Mouse (Mus musculus): ENCODE results near the gene Gm17455. TPM values are rescaled to one million over a fixed set of nuclear protein-coding genes. Genes with fewer than 3 reads are reported as not detected.

The Gm17455 gene
- polyA plus RNA-seq (2015; fragmentation: Nextera tagmentation; extraction: Ambion mirVana), result 0.20 and 0.32 TPM in 2 replicates

GRCm38 (mm10) chr10:60399449-60399848, at the start of gene Gm17455:
TSS of gene Gm17455 (plus strand) at chr10:60399726.
- peaks cover 13% of the 10 kb centered on the region; the same call in 1 of the 2 replicates for H3K27me3 ChIP-seq
- H3K9me3 ChIP-seq (replicated peaks), result no peaks in the 10 kb centered on the region
- no peak within 1 kb of the TSS for H3K4me2 ChIP-seq
- H3K9ac ChIP-seq, result no peak within 1 kb of the TSS
- H3K27ac ChIP-seq, result no peak within 1 kb of the TSS
- WGBS, result 66% methylated on average over 7 of the region's 7 CpGs
- H3K36me3 ChIP-seq, result no peaks in the 10 kb centered on the region
- H3K4me3 ChIP-seq, result no peak within 1 kb of the TSS
- no peak for ATAC-seq (replicated peaks; ENCODE audit: insufficient number of reproducible peaks, insufficient read depth, low FRiP score, low read depth)
- H3K4me1 ChIP-seq (replicated peaks), result 0 out of 2 replicates have a peak, but pooled peaks cover 4% of the 10 kb centered on the region

GRCm38 (mm10) chr10:60350077-60350804, 49.3 kb upstream of the Gm17455 start:
- Histone ChIP-seq H3K9ac (no peak overlapping the region), H3K27ac (peak overlapping the region; percentile 77), H3K36me3 (no peaks in the 10 kb centered on the region), H3K4me1 (replicated peaks) (peaks cover 51% of the 10 kb centered on the region), H3K4me2 (peak overlapping the region; percentile 52), H3K9me3 (replicated peaks) (no peaks in the 10 kb centered on the region), H3K4me3 (peak overlapping the region; percentile 38), H3K27me3 (no peaks in the 10 kb centered on the region)
- ATAC-seq (replicated peaks; ENCODE audit: insufficient number of reproducible peaks, insufficient read depth, low FRiP score, low read depth), result no peak
- 31% methylated on average over 5 of the region's 5 CpGs for WGBS

GRCm38 (mm10) chr10:60350805-60351167, 48.7 kb upstream of the Gm17455 start:
- Histone ChIP-seq H3K4me1 (replicated peaks) (peaks cover 51% of the 10 kb centered on the region), H3K9me3 (replicated peaks) (no peaks in the 10 kb centered on the region), H3K27me3 (no peaks in the 10 kb centered on the region), H3K4me3 (peak overlapping the region; percentile 38), H3K4me2 (peak overlapping the region; percentile 52), H3K27ac (peak overlapping the region; percentile 77), H3K9ac (no peak overlapping the region), H3K36me3 (no peaks in the 10 kb centered on the region)
- no peak for ATAC-seq (replicated peaks; ENCODE audit: insufficient number of reproducible peaks, insufficient read depth, low FRiP score, low read depth)
- WGBS, result 27% methylated on average over 3 of the region's 3 CpGs

- Histone ChIP-seq H3K27me3 (no peaks in the 10 kb centered on the region), H3K4me1 (replicated peaks) (peaks cover 49% of the 10 kb centered on the region), H3K4me3 (no peak overlapping the region), H3K36me3 (no peaks in the 10 kb centered on the region), H3K27ac (peak overlapping the region; percentile 77), H3K9ac (no peak overlapping the region), H3K9me3 (replicated peaks) (no peaks in the 10 kb centered on the region), H3K4me2 (peak overlapping the region; percentile 52)
- 12% methylated on average over 3 of the region's 3 CpGs for WGBS
- no peak for ATAC-seq (replicated peaks; ENCODE audit: insufficient number of reproducible peaks, insufficient read depth, low FRiP score, low read depth)
Measured at GRCm38 (mm10) chr10:60351248-60351647, 48.3 kb upstream of the Gm17455 start.

- Histone ChIP-seq H3K27ac (peak overlapping the region; percentile 77), H3K4me1 (replicated peaks) (peaks cover 42% of the 10 kb centered on the region), H3K9ac (no peak overlapping the region), H3K4me2 (peak overlapping the region; percentile 52; the same call in 1 of the 2 replicates), H3K4me3 (no peak overlapping the region), H3K36me3 (no peaks in the 10 kb centered on the region), H3K9me3 (replicated peaks) (no peaks in the 10 kb centered on the region), H3K27me3 (no peaks in the 10 kb centered on the region)
- ATAC-seq (replicated peaks; ENCODE audit: insufficient number of reproducible peaks, insufficient read depth, low FRiP score, low read depth), result peak; percentile 54
- 36% methylated on average over 7 of the region's 7 CpGs for WGBS
Measured at GRCm38 (mm10) chr10:60351761-60352455, 47.6 kb upstream of the Gm17455 start.

- Histone ChIP-seq H3K9ac (no peak overlapping the region), H3K36me3 (no peaks in the 10 kb centered on the region), H3K27me3 (no peaks in the 10 kb centered on the region), H3K4me3 (no peak overlapping the region), H3K27ac (peak overlapping the region; percentile 16), H3K9me3 (replicated peaks) (no peaks in the 10 kb centered on the region), H3K4me1 (replicated peaks) (peaks cover 35% of the 10 kb centered on the region), H3K4me2 (no peak overlapping the region)
- no peak for ATAC-seq (replicated peaks; ENCODE audit: insufficient number of reproducible peaks, insufficient read depth, low FRiP score, low read depth)
- 65% methylated on average over 5 of the region's 5 CpGs for WGBS
Measured at GRCm38 (mm10) chr10:60353241-60354002, 46.1 kb upstream of the Gm17455 start.

GRCm38 (mm10) chr10:60354003-60354325, 45.6 kb upstream of the Gm17455 start:
- Histone ChIP-seq H3K27ac (0 out of 2 replicates have a peak overlapping the region, but pooled peaks have one; percentile 16), H3K4me3 (no peak overlapping the region), H3K4me2 (no peak overlapping the region), H3K9me3 (replicated peaks) (no peaks in the 10 kb centered on the region), H3K27me3 (no peaks in the 10 kb centered on the region), H3K36me3 (no peaks in the 10 kb centered on the region), H3K9ac (no peak overlapping the region), H3K4me1 (replicated peaks) (peaks cover 33% of the 10 kb centered on the region)
- no peak for ATAC-seq (replicated peaks; ENCODE audit: insufficient number of reproducible peaks, insufficient read depth, low FRiP score, low read depth)
- WGBS, result 85% methylated on average over 4 of the region's 4 CpGs

GRCm38 (mm10) chr10:60354881-60355677, 44.4 kb upstream of the Gm17455 start:
- Histone ChIP-seq H3K4me2 (no peak overlapping the region), H3K27me3 (no peaks in the 10 kb centered on the region), H3K4me1 (replicated peaks) (peaks cover 24% of the 10 kb centered on the region), H3K36me3 (no peaks in the 10 kb centered on the region), H3K9ac (no peak overlapping the region), H3K9me3 (replicated peaks) (no peaks in the 10 kb centered on the region), H3K27ac (no peak overlapping the region), H3K4me3 (no peak overlapping the region)
- ATAC-seq (replicated peaks; ENCODE audit: insufficient number of reproducible peaks, insufficient read depth, low FRiP score, low read depth), result no peak
- WGBS, result 46% methylated on average over 11 of the region's 11 CpGs

GRCm38 (mm10) chr10:60357441-60357840, 42.1 kb upstream of the Gm17455 start:
- no peaks in the 10 kb centered on the region for H3K36me3 ChIP-seq
- no peak for ATAC-seq (replicated peaks; ENCODE audit: insufficient number of reproducible peaks, insufficient read depth, low FRiP score, low read depth)
- 82% methylated on average over 4 of the region's 4 CpGs for WGBS
- no peak overlapping the region for H3K4me3 ChIP-seq
- peaks cover 10% of the 10 kb centered on the region for H3K4me1 ChIP-seq (replicated peaks)
- H3K4me2 ChIP-seq, result no peak overlapping the region
- no peaks in the 10 kb centered on the region for H3K9me3 ChIP-seq (replicated peaks)
- no peak overlapping the region for H3K9ac ChIP-seq
- H3K27ac ChIP-seq, result no peak overlapping the region
- H3K27me3 ChIP-seq, result no peaks in the 10 kb centered on the region

GRCm38 (mm10) chr10:60357901-60358300, 41.6 kb upstream of the Gm17455 start:
- Histone ChIP-seq H3K4me3 (no peak overlapping the region), H3K27ac (no peak overlapping the region), H3K4me2 (no peak overlapping the region), H3K9ac (no peak overlapping the region), H3K4me1 (replicated peaks) (peaks cover 8% of the 10 kb centered on the region; the same call in 1 of the 2 replicates), H3K36me3 (no peaks in the 10 kb centered on the region), H3K9me3 (replicated peaks) (no peaks in the 10 kb centered on the region), H3K27me3 (no peaks in the 10 kb centered on the region)
- ATAC-seq (replicated peaks; ENCODE audit: insufficient number of reproducible peaks, insufficient read depth, low FRiP score, low read depth), result no peak
- WGBS, result 94% methylated on average over 14 of the region's 14 CpGs

- Histone ChIP-seq H3K36me3 (no peaks in the 10 kb centered on the region), H3K4me1 (replicated peaks) (peaks cover 5% of the 10 kb centered on the region; the same call in 1 of the 2 replicates)
- WGBS, result 49% methylated on average over 4 of the region's 4 CpGs
Measured at GRCm38 (mm10) chr10:60358776-60359175, 40.8 kb upstream of the Gm17455 start.

More at GRCm38 (mm10) chr10:60358776-60359175, 40.8 kb upstream of the Gm17455 start:
- Histone ChIP-seq H3K27ac (no peak overlapping the region), H3K4me3 (no peak overlapping the region), H3K9ac (no peak overlapping the region), H3K27me3 (no peaks in the 10 kb centered on the region), H3K4me2 (no peak overlapping the region), H3K9me3 (replicated peaks) (no peaks in the 10 kb centered on the region)
- no peak for ATAC-seq (replicated peaks; ENCODE audit: insufficient number of reproducible peaks, insufficient read depth, low FRiP score, low read depth)

Measured in heart, embryonic 15.5 days (tissue).